Mouse (Mus musculus): ENCODE measurements around the gene Foxs1. TPM values are rescaled to one million over a fixed set of nuclear protein-coding genes. Genes with fewer than 3 reads are reported as not detected.
A peak's percentile ranks its signal among the peaks of the same experiment; 100 is the strongest.

The Foxs1 gene
- polyA plus RNA-seq, 1 experiment from 2014 or later = 3.5 TPM

GRCm38 (mm10) chr2:152944013-152944412 lies 11.0 kb upstream of the Foxs1 start:
- no peaks in the 10 kb centered on the region for H3K36me3 ChIP-seq
- 56% methylated on average over 9 of the region's 9 CpGs for WGBS
- no peak overlapping the region for H3K27ac ChIP-seq (replicated peaks)
- no peaks in the 10 kb centered on the region for H3K9me3 ChIP-seq
- no peak overlapping the region for H3K4me2 ChIP-seq
- no peak overlapping the region for H3K9ac ChIP-seq
- H3K27me3 ChIP-seq = peaks cover 97% of the 10 kb centered on the region
- peaks cover 15% of the 10 kb centered on the region for H3K4me1 ChIP-seq (replicated peaks)
- no peak for ATAC-seq (ENCODE audit: low read depth)
- H3K4me3 ChIP-seq = no peak overlapping the region

- Histone ChIP-seq H3K4me1 (replicated peaks) (peaks cover 15% of the 10 kb centered on the region), H3K4me2 (peak overlapping the region; percentile 90), H3K9ac (peak overlapping the region; percentile 72), H3K4me3 (peak overlapping the region; percentile 44), H3K27ac (replicated peaks) (no peak overlapping the region), H3K27me3 (peaks cover 97% of the 10 kb centered on the region), H3K36me3 (no peaks in the 10 kb centered on the region), H3K9me3 (no peaks in the 10 kb centered on the region)
- ATAC-seq (ENCODE audit: low read depth) = no peak
- WGBS = 8% methylated on average over 8 of the region's 8 CpGs
Observed at GRCm38 (mm10) chr2:152943568-152943967, 10.6 kb upstream of the Foxs1 start.

DNA sequence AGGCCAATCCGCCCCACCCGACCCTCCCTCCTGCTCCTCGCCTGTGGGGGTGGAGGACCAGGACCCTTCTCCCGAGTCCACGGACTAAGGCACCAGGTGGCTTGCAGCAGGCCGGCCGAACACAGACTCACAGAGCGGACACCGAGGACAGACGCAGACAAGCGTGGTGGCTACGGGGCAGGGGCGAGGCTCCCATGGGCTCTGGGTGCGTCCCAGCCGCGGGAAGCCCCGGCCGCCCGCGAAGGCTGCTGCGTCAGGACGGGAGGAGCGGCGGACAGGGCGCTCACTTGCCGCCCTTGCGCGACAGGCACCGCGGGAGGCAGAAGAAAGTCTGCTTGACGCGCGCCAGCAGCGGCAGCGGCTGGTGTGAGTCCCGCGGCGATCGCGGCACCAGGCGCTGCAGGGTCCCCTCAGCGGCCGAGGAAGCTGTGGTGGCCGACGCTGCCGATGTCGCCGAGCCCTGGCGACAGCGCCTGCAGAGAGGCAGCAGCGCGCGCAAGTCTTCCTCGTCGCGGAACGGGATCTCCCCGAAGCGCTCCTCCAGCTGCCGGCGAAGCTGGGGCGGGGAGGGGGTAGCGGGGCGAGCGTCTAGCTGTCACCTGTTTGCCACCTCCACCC lies 10.0 kb upstream of the Foxs1 start:
- peak overlapping the region; percentile 72 for H3K9ac ChIP-seq
- no peak for ATAC-seq (ENCODE audit: low read depth)
- WGBS = under 1% methylated on average over 61 of the region's 65 CpGs

GRCm38 (mm10) chr2:152941776-152942175 lies 8.8 kb upstream of the Foxs1 start:
- no peak overlapping the region for H3K4me2 ChIP-seq
- WGBS = 38% methylated on average over 7 of the region's 7 CpGs
- no peaks in the 10 kb centered on the region for H3K36me3 ChIP-seq
- H3K27ac ChIP-seq (replicated peaks) = no peak overlapping the region
- H3K9me3 ChIP-seq = no peaks in the 10 kb centered on the region
- peaks cover 82% of the 10 kb centered on the region for H3K27me3 ChIP-seq
- H3K9ac ChIP-seq = no peak overlapping the region
- no peak overlapping the region for H3K4me3 ChIP-seq
- no peak for ATAC-seq (ENCODE audit: low read depth)
- peaks cover 15% of the 10 kb centered on the region for H3K4me1 ChIP-seq (replicated peaks)

More for the DNA sequence above, 10.0 kb upstream of the Foxs1 start:
- no peak overlapping the region for H3K27ac ChIP-seq (replicated peaks)
- H3K4me3 ChIP-seq = peak overlapping the region; percentile 44
- no peaks in the 10 kb centered on the region for H3K36me3 ChIP-seq
- H3K27me3 ChIP-seq = peaks cover 94% of the 10 kb centered on the region
- H3K4me1 ChIP-seq (replicated peaks) = peaks cover 15% of the 10 kb centered on the region
- no peaks in the 10 kb centered on the region for H3K9me3 ChIP-seq
- peak overlapping the region; percentile 90 for H3K4me2 ChIP-seq

- H3K9me3 ChIP-seq = no peaks in the 10 kb centered on the region
- peaks cover 15% of the 10 kb centered on the region for H3K4me1 ChIP-seq (replicated peaks)
- no peak for ATAC-seq (ENCODE audit: low read depth)
- peaks cover 81% of the 10 kb centered on the region for H3K27me3 ChIP-seq
- WGBS = 66% methylated on average over 6 of the region's 6 CpGs
- no peak overlapping the region for H3K4me2 ChIP-seq
- no peak overlapping the region for H3K4me3 ChIP-seq
- H3K27ac ChIP-seq (replicated peaks) = no peak overlapping the region
- H3K9ac ChIP-seq = no peak overlapping the region
- no peaks in the 10 kb centered on the region for H3K36me3 ChIP-seq
Observed at GRCm38 (mm10) chr2:152941106-152941505, 8.1 kb upstream of the Foxs1 start.

DNA sequence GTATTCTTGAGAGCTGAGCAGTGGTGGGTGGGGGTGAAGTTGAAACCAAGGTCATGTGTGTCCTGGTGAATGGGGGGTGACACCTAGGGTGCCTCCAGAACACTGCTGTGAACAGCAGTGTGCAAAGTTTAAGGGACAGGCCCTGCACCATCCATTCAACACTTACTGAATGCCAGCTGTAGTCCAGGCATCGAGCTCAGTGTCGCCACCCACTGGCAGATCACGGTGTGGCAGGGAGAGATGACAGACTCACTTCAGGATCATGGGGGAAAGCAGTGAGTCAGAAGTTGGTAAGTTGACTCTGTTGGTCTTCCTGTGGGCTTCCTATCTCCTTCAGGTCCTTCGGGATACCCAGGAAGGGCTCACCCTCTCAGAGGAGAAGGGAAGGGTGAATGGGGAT lies 6.8 kb upstream of the Foxs1 start:
- Histone ChIP-seq H3K36me3 (no peaks in the 10 kb centered on the region), H3K4me2 (no peak overlapping the region), H3K4me3 (no peak overlapping the region), H3K9ac (no peak overlapping the region), H3K4me1 (replicated peaks) (peaks cover 15% of the 10 kb centered on the region), H3K9me3 (no peaks in the 10 kb centered on the region), H3K27me3 (peaks cover 78% of the 10 kb centered on the region), H3K27ac (replicated peaks) (no peak overlapping the region)
- WGBS = 15% methylated on average over 4 of the region's 4 CpGs
- ATAC-seq (ENCODE audit: low read depth) = no peak

DNA sequence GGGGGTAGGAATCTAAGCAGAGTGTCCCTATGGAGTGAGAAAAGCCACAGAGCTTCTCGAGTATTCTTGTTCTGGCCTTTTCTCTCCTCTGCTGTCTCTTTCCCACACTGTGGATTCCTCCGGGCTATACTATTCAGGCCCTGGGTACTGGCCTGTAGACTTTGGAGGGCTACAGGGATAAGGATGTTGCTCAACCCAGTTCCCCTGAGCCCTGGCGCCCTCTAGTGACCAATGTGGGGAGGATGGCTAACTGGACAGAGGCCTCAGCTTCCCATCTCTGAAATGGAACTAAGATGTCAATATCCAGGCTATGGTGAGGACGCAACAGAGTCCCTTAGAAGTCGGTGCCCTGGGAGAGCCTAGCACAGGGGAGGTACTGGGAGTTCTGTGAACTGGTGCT lies 606 bp upstream of the Foxs1 start:
- no peaks in the 10 kb centered on the region for H3K9me3 ChIP-seq
- ATAC-seq (ENCODE audit: low read depth) = no peak

DNA sequence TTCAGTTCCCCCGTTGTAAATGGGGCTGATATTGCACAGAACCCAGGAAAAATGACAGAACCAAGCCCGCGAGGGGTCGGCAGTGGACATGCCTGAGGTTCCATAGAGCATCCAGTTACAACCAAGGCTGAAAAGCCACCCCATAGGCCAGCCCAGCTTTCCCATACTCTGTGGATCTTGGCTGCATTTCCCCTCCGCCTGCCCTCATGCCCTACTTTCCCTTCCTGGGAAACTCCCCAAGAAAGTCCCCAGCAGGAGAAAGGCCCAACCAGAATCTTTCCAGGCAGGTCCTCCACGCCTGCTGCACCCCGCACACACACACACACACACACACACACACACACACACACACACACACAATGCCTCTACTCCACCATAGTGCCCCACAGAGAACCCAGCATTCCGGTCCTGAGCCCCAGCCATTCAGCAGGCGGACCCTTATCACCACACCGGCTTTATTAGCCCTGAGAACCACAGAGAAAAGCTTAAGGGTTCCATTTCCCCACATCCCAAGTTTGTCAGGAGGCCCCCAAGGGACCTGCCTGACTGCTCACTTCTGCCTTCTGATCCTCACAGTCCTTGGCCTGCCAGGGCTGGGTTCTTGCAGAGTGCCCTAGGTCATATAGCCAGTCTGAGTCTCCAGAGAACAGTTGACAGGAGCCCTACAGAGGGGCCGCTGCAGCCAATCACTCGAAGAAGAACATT lies 1.4 kb downstream of the Foxs1 start:
- Histone ChIP-seq H3K27me3 (peaks cover 18% of the 10 kb centered on the region; the same call in 1 of the 2 replicates), H3K36me3 (no peaks in the 10 kb centered on the region), H3K9me3 (no peaks in the 10 kb centered on the region), H3K4me2 (no peak overlapping the region), H3K4me3 (peak overlapping the region; percentile 4; the same call in 1 of the 2 replicates), H3K9ac (no peak overlapping the region), H3K27ac (replicated peaks) (no peak overlapping the region), H3K4me1 (replicated peaks) (peaks cover 15% of the 10 kb centered on the region; the same call in 1 of the 2 replicates)
- ATAC-seq (ENCODE audit: low read depth) = no peak
- 80% methylated on average over 12 of the region's 12 CpGs for WGBS

More for the DNA sequence above, 606 bp upstream of the Foxs1 start:
- Histone ChIP-seq H3K36me3 (no peaks in the 10 kb centered on the region), H3K4me2 (no peak overlapping the region), H3K4me3 (no peak overlapping the region), H3K27me3 (peaks cover 22% of the 10 kb centered on the region; the same call in 1 of the 2 replicates), H3K9ac (no peak overlapping the region), H3K4me1 (replicated peaks) (peaks cover 8% of the 10 kb centered on the region; the same call in 1 of the 2 replicates), H3K27ac (replicated peaks) (no peak overlapping the region)
- 34% methylated on average over 5 of the region's 5 CpGs for WGBS

- no peaks in the 10 kb centered on the region for H3K9me3 ChIP-seq
- H3K4me1 ChIP-seq (replicated peaks) = peaks cover 15% of the 10 kb centered on the region; the same call in 1 of the 2 replicates
- H3K4me2 ChIP-seq = no peak overlapping the region
- no peak for ATAC-seq (ENCODE audit: low read depth)
- peaks cover 5% of the 10 kb centered on the region; the same call in 1 of the 2 replicates for H3K27me3 ChIP-seq
- H3K36me3 ChIP-seq = no peaks in the 10 kb centered on the region
- no peak overlapping the region for H3K4me3 ChIP-seq
- no peak overlapping the region for H3K27ac ChIP-seq (replicated peaks)
- H3K9ac ChIP-seq = no peak overlapping the region
- WGBS = 39% methylated on average over 2 of the region's 2 CpGs
Observed at GRCm38 (mm10) chr2:152930276-152930675, 2.7 kb downstream of the Foxs1 start.

DNA sequence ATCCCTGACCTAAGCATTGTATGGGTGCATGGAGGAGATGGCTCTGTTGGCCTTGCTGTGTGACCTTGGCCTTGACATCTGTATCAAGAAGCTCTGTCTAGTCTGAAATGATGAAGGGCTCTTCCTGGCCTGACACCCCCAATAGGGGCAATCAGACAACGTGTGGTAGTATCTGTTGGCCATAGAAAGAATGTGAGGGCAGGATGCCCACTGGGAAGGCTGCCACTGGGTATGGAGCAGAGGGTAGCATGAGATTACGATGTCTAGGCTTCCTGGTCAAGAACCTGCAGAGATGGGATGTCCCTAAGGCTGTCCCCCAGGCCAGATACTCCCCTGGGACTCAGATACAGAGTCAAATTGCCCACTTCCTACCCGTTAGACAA lies 4.0 kb downstream of the Foxs1 start:
- Histone ChIP-seq H3K4me1 (replicated peaks) (peaks cover 15% of the 10 kb centered on the region; the same call in 1 of the 2 replicates), H3K27ac (replicated peaks) (no peak overlapping the region), H3K9me3 (no peaks in the 10 kb centered on the region), H3K27me3 (peaks cover 3% of the 10 kb centered on the region; the same call in 1 of the 2 replicates), H3K36me3 (no peaks in the 10 kb centered on the region), H3K9ac (no peak overlapping the region), H3K4me3 (no peak overlapping the region), H3K4me2 (no peak overlapping the region)
- no peak for ATAC-seq (ENCODE audit: low read depth)
- 66% methylated on average over 3 of the region's 3 CpGs for WGBS

DNA sequence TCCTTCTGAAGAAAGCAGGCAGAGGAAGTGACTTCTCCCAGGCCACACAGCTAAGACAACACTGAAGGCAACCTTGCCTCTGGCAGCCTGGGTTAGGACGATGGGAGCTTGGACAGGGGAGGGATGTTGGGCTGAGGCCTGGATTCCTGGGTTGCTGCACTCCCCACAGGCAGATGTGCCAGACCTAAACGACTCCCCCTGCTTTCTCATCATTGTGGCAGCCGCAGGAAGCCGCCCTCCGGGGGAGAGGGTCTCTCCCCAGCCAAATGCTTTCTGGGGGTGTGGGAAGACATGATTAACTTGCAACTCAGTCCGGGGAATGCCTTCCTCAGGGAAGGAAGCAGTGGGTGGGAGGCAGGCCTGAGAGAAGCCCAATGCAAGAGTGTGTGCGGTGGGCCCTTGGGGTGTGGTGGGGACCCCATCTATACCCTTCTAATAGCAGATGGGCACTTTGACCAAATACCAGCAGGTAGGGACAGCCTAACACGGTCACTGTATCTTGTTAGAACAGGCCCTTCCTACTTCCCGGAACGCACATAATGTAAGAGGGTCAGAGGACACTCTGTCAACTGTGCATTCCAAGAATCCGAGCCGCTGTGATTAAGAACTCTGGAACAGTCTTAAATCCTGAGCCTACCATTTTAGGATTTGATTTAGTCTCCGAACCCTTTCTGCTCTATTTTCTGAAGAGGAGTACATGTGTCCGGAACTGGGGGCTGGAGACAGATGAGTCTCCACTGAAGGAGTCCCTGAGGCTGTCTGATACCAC lies 4.6 kb downstream of the Foxs1 start:
- 56% methylated on average over 14 of the region's 14 CpGs for WGBS
- Histone ChIP-seq H3K9me3 (no peaks in the 10 kb centered on the region), H3K4me3 (no peak overlapping the region), H3K9ac (peak overlapping the region; percentile 34; the same call in 1 of the 2 replicates), H3K27ac (replicated peaks) (no peak overlapping the region), H3K27me3 (peaks cover 3% of the 10 kb centered on the region; the same call in 1 of the 2 replicates), H3K4me2 (no peak overlapping the region), H3K4me1 (replicated peaks) (peaks cover 15% of the 10 kb centered on the region), H3K36me3 (no peaks in the 10 kb centered on the region)
- ATAC-seq (ENCODE audit: low read depth) = no peak

- H3K4me3 ChIP-seq = no peak overlapping the region
- H3K9me3 ChIP-seq = no peaks in the 10 kb centered on the region
- H3K36me3 ChIP-seq = no peaks in the 10 kb centered on the region
- no peak overlapping the region for H3K27ac ChIP-seq (replicated peaks)
- WGBS = 68% methylated on average over 5 of the region's 5 CpGs
- no peak for ATAC-seq (ENCODE audit: low read depth)
- H3K4me2 ChIP-seq = no peak overlapping the region
- H3K27me3 ChIP-seq = no peaks in the 10 kb centered on the region
- peak overlapping the region; percentile 17; the same call in 1 of the 2 replicates for H3K9ac ChIP-seq
- peaks cover 15% of the 10 kb centered on the region for H3K4me1 ChIP-seq (replicated peaks)
Observed at GRCm38 (mm10) chr2:152927371-152927770, 5.6 kb downstream of the Foxs1 start.
